Mouse (Mus musculus) kidney, postnatal 14 days (tissue): ENCODE data around the gene Xkrx.
"Not testable (repeated sequence)": the region's sequence is repeated elsewhere in the genome, so short reads cannot be mapped to it uniquely, and the experiment has no call there.

Experiments used
- DNase-seq: peaks from one replicate; pipeline ENCODE4 v3.0.0; 2022; ENCODE audit warnings: mixed read lengths

The Xkrx gene

GRCm38 (mm10) chrX:134162043-134162720 is at the start of gene Xkrx:
TSS of gene Xkrx (minus strand) at chrX:134162076.
- DNase-seq = no peak

- DNase-seq = no peak
Measured at GRCm38 (mm10) chrX:134211151-134211642, 49.3 kb upstream of the Xkrx start.

GRCm38 (mm10) chrX:134208491-134208890 is 46.6 kb upstream of the Xkrx start:
- no peak for DNase-seq

- DNase-seq = not testable (repeated sequence)
Measured at GRCm38 (mm10) chrX:134187201-134187600, 25.3 kb upstream of the Xkrx start, which contains the start of gene Arl13a. TSS of gene Arl13a (plus strand) at chrX:134187501.

GRCm38 (mm10) chrX:134174699-134175098 is 12.8 kb upstream of the Xkrx start:
- no peak for DNase-seq

GRCm38 (mm10) chrX:134170584-134170983 is 8.7 kb upstream of the Xkrx start:
- no peak for DNase-seq

- no peak for DNase-seq
Measured at GRCm38 (mm10) chrX:134163484-134163883, 1.6 kb upstream of the Xkrx start.

GRCm38 (mm10) chrX:134162826-134163225 is 950 bp upstream of the Xkrx start:
- no peak for DNase-seq

- no peak for DNase-seq
Measured at GRCm38 (mm10) chrX:134160442-134160841, 1.4 kb downstream of the Xkrx start.

GRCm38 (mm10) chrX:134158151-134158550 is 3.7 kb downstream of the Xkrx start:
- DNase-seq = no peak

GRCm38 (mm10) chrX:134141986-134142385 is 19.9 kb downstream of the Xkrx start:
- no peak for DNase-seq

- DNase-seq = no peak
Measured at GRCm38 (mm10) chrX:134141551-134141950, 20.3 kb downstream of the Xkrx start.

GRCm38 (mm10) chrX:134140024-134140423 is 21.9 kb downstream of the Xkrx start:
- DNase-seq = no peak

- no peak for DNase-seq
Measured at GRCm38 (mm10) chrX:134133821-134134220, 28.1 kb downstream of the Xkrx start.

- DNase-seq = peak; percentile 4
Measured at GRCm38 (mm10) chrX:134132295-134132694, 29.6 kb downstream of the Xkrx start.

- DNase-seq = no peak
Measured at GRCm38 (mm10) chrX:134128549-134128948, 33.3 kb downstream of the Xkrx start.

GRCm38 (mm10) chrX:134116417-134116816 is 45.5 kb downstream of the Xkrx start:
- no peak for DNase-seq

- no peak for DNase-seq
Measured at GRCm38 (mm10) chrX:134111767-134112166, 50.1 kb downstream of the Xkrx start.

GRCm38 (mm10) chrX:134102641-134103040 is 59.2 kb downstream of the Xkrx start:
- DNase-seq = no peak
